Mouse (Mus musculus): Measurements from ENCODE around the gene Defb29.

GRCm38 (mm10) chr2:152541979-152542378 lies 2.1 kb upstream of the Defb29 start:
- no peak for TF ChIP-seq CTCF (IDR thresholded peaks at IDR 0.05; ENCODE audit: control insufficient read depth, insufficient read depth, low read length)
- TF ChIP-seq POLR2A (IDR thresholded peaks at IDR 0.05; ENCODE audit: borderline replicate concordance, control insufficient read depth, low read depth, low read length) = no peak
